Mouse (Mus musculus) spleen, postnatal 10 days (tissue): ENCODE data around the gene Gm21637.
"Not testable (repeated sequence)": the region's sequence is repeated elsewhere in the genome, so short reads cannot be mapped to it uniquely, and the experiment has no call there.

Experiments
- DNase-seq, 2 experiments: peaks; one replicate each; pipeline ENCODE4 v3.0.0; 2021 to 2022; ENCODE audit warnings: low spot score in 2 of 2

Gm21637 gene

GRCm38 (mm10) chrX:31961744-31962143, at the start of gene Gm21637:
Gene Gm21637 (plus strand): TSS chrX:31962044.
- DNase-seq: not testable (repeated sequence)
